Mouse (Mus musculus) heart, embryonic 10.5 days (tissue): ENCODE measurements around the gene Appbp2. TPM values are rescaled to one million over a fixed set of nuclear protein-coding genes. Genes with fewer than 3 reads are reported as not detected.

Source experiments
- DNase-seq: peaks from one replicate; pipeline ENCODE4 v3.0.0-alpha.2; 2017; ENCODE audit warnings: low spot score
- H3K27ac ChIP-seq: fragments of 300-500 bp; sonication (generic); 2 replicates; pipeline ENCODE4 v1.5.1; 2016; ENCODE audit warnings: mild to moderate bottlenecking
- H3K27me3 ChIP-seq: fragments of 300-500 bp; sonication (generic); 2 replicates; pipeline ENCODE4 v1.6.1; 2016; ENCODE audit warnings: mild to moderate bottlenecking; ENCODE audit not compliant: poor library complexity, insufficient read depth, severe bottlenecking
- H3K36me3 ChIP-seq: fragments of 300-500 bp; sonication (generic); 2 replicates; pipeline ENCODE4 v1.6.1; 2016; ENCODE audit warnings: mild to moderate bottlenecking, moderate library complexity
- H3K4me1 ChIP-seq: fragments of 300-500 bp; sonication (generic); 2 replicates; pipeline ENCODE4 v1.6.1; 2016; ENCODE audit warnings: mild to moderate bottlenecking
- H3K4me3 ChIP-seq: fragments of 300-500 bp; sonication (generic); 2 replicates; pipeline ENCODE4 v1.5.1; 2016; ENCODE audit warnings: mild to moderate bottlenecking, moderate library complexity
- H3K9me3 ChIP-seq: fragments of 300-500 bp; sonication (generic); 2 replicates; pipeline ENCODE4 v1.6.1; 2016; ENCODE audit warnings: mild to moderate bottlenecking, moderate library complexity
- WGBS: fragments of 180-500 bp; shearing (Covaris S2); methylation state at CpG from one replicate; pipeline ENCODE4 v1.1.7; 2016; 5-methylcytosine and 5-hydroxymethylcytosine counted together
- polyA plus RNA-seq: library from polyadenylated mRNA; unstranded; fragments of >200 nt; fragmentation: Nextera tagmentation; extraction: Ambion mirVana; gene quantifications from 2 replicates; pipeline ENCODE4 v1.2.1, GENCODE M21; 2016

Gene Appbp2
- polyA plus RNA-seq, 1 experiment from 2014 or later: 46.8 TPM

DNA sequence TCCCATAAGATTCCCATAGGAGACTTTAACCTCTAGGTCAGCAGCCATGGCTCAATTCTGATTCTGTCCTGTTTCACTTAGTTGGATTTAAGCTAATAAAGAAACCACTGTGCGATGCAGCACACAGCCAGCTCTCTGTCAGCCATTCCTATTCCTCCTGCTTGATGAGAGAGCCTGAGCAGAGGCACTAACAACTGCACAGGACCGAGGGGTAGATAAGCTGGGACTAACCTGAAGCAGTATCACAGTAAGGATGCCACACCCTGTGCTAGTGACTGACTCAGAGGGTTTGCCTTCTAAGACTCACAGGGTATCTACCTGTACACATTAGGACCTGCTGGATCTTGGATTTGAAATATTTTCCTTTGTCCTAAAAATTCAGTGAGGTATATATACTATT is 21.7 kb downstream of the Appbp2 start:
- H3K27ac ChIP-seq: no peak overlapping the region
- no peaks in the 10 kb centered on the region for H3K27me3 ChIP-seq
- H3K4me3 ChIP-seq: no peak overlapping the region
- 73% methylated on average over 2 of the region's 2 CpGs for WGBS
- peaks cover 76% of the 10 kb centered on the region for H3K36me3 ChIP-seq
- H3K9me3 ChIP-seq: no peaks in the 10 kb centered on the region
- no peaks in the 10 kb centered on the region for H3K4me1 ChIP-seq
- DNase-seq: no peak

DNA sequence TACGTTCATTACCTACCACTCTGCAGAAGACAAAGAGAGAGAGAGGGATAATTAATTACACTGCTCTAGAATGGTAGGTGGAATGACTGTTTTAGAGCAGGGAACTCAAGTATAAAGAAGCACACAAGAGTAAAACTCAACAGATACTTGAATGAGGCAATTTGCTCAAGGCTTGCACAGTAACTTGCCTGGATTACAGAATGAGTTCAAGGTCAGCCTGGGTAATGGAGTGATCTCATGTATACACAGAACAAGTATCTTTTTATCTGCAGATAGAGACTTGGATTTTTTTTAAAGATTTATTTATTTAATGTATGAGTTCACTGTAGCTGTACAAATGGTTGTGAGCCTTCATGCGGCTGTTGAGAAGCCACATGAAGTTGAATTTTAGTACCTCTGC is 23.8 kb downstream of the Appbp2 start:
- 95% methylated on average over 2 of the region's 2 CpGs for WGBS
- H3K27me3 ChIP-seq: no peaks in the 10 kb centered on the region
- no peaks in the 10 kb centered on the region for H3K9me3 ChIP-seq
- no peak for DNase-seq
- H3K27ac ChIP-seq: no peak overlapping the region
- no peak overlapping the region for H3K4me3 ChIP-seq
- peaks cover 88% of the 10 kb centered on the region for H3K36me3 ChIP-seq
- H3K4me1 ChIP-seq: no peaks in the 10 kb centered on the region

DNA sequence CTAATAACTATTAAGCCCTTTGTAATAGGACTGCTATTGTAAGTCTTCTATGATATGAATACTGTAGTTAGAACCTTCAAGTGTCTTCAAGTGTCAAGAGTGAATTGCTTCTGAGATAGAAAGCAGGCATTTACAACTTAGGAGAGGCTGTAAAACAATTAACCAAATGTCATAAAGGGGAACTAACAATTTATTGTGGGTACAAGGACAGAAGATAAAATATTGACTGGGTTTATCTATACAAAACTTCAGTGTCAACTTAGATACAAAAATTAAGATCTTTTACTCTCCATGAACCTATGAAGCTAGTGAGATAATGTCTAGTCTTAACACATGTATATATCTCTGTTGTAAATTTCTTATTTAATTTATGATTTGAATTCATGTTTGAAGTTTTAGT is 28.7 kb downstream of the Appbp2 start:
- no peak for DNase-seq
- Histone ChIP-seq H3K27ac (no peak overlapping the region), H3K9me3 (no peaks in the 10 kb centered on the region), H3K27me3 (no peaks in the 10 kb centered on the region), H3K36me3 (peaks cover 82% of the 10 kb centered on the region), H3K4me1 (no peaks in the 10 kb centered on the region), H3K4me3 (no peak overlapping the region)

DNA sequence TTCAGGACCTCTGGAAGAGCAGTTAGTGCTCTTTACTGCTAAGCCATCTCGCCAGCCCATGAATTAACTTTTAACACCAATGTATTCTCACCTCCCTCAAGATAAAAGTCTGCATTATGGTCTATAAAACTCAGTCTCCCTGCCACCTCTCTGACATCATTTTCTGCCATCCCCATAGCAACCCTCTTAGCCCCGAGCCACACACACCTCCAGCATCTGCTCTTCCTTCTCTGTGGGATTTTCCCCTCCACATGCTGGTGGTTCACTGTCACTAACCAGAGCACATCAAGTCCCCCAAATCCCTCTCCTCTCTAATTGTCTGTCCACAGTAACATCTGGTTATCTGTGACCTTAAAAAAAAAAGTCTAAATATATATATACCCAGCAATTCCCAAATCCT is 36.0 kb downstream of the Appbp2 start:
- 91% methylated on average over 2 of the region's 2 CpGs for whole genome bisulfite sequencing

GRCm38 (mm10) chr11:85196046-85196445 is 38.9 kb downstream of the Appbp2 start:
- H3K36me3 ChIP-seq: peaks cover 96% of the 10 kb centered on the region
- 88% methylated on average over 9 of the region's 9 CpGs for WGBS
- H3K4me1 ChIP-seq: no peaks in the 10 kb centered on the region
- no peak for DNase-seq
- no peak overlapping the region for H3K27ac ChIP-seq
- H3K27me3 ChIP-seq: no peaks in the 10 kb centered on the region
- H3K9me3 ChIP-seq: no peaks in the 10 kb centered on the region
- no peak overlapping the region for H3K4me3 ChIP-seq

More for the DNA sequence above, 36.0 kb downstream of the Appbp2 start:
- Histone ChIP-seq H3K4me3 (no peak overlapping the region), H3K9me3 (no peaks in the 10 kb centered on the region), H3K27ac (no peak overlapping the region), H3K4me1 (no peaks in the 10 kb centered on the region), H3K27me3 (no peaks in the 10 kb centered on the region), H3K36me3 (peaks cover 98% of the 10 kb centered on the region)
- no peak for DNase-seq

DNA sequence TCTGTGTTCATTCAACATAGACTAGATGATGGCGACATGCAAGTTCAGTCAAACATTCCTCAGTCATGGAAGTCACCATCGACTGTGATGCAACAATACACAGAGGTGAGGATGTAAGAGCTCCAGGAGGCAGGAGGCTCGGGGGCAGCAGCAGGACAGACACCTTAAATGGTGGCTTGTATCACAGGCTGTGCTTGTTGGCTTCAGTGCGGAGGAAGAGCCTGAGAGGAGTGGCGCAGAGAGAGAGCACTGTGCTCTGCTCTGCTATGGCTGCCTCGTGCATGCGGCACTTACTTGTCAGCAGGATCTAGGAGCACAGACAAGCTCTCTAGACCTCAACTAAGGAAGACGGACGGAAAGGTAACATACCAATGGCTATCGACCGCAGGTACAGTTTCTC is 40.7 kb downstream of the Appbp2 start:
- Histone ChIP-seq H3K36me3 (peaks cover 96% of the 10 kb centered on the region), H3K9me3 (no peaks in the 10 kb centered on the region), H3K27ac (no peak overlapping the region), H3K4me1 (no peaks in the 10 kb centered on the region), H3K27me3 (no peaks in the 10 kb centered on the region), H3K4me3 (no peak overlapping the region)
- DNase-seq: no peak
- 89% methylated on average over 11 of the region's 11 CpGs for WGBS

- DNase-seq: no peak
- H3K9me3 ChIP-seq: no peaks in the 10 kb centered on the region
- H3K4me3 ChIP-seq: no peak overlapping the region
- no peaks in the 10 kb centered on the region for H3K27me3 ChIP-seq
- H3K4me1 ChIP-seq: no peaks in the 10 kb centered on the region
- H3K27ac ChIP-seq: no peak overlapping the region
- WGBS: 92% methylated on average over 12 of the region's 12 CpGs
- peaks cover 73% of the 10 kb centered on the region for H3K36me3 ChIP-seq
Measured at GRCm38 (mm10) chr11:85190741-85191140, 44.2 kb downstream of the Appbp2 start.

- peaks cover 56% of the 10 kb centered on the region for H3K36me3 ChIP-seq
Measured at GRCm38 (mm10) chr11:85189110-85189509, 45.8 kb downstream of the Appbp2 start.

GRCm38 (mm10) chr11:85184839-85185238 is 50.1 kb downstream of the Appbp2 start:
- H3K9me3 ChIP-seq: no peaks in the 10 kb centered on the region
- H3K27me3 ChIP-seq: no peaks in the 10 kb centered on the region
- 88% methylated on average over 6 of the region's 6 CpGs for WGBS
- peaks cover 16% of the 10 kb centered on the region for H3K36me3 ChIP-seq
- H3K27ac ChIP-seq: no peak overlapping the region
- no peak overlapping the region for H3K4me3 ChIP-seq
- peaks cover 4% of the 10 kb centered on the region; the same call in 1 of the 2 replicates for H3K4me1 ChIP-seq
- no peak for DNase-seq

More at GRCm38 (mm10) chr11:85189110-85189509, 45.8 kb downstream of the Appbp2 start:
- H3K27me3 ChIP-seq: no peaks in the 10 kb centered on the region
- no peaks in the 10 kb centered on the region for H3K9me3 ChIP-seq
- H3K4me1 ChIP-seq: no peaks in the 10 kb centered on the region
- DNase-seq: no peak
- no peak overlapping the region for H3K27ac ChIP-seq
- no peak overlapping the region for H3K4me3 ChIP-seq
- 86% methylated on average over 4 of the region's 4 CpGs for WGBS

GRCm38 (mm10) chr11:85184082-85184481 is 50.8 kb downstream of the Appbp2 start:
- H3K9me3 ChIP-seq: no peaks in the 10 kb centered on the region
- H3K27ac ChIP-seq: no peak overlapping the region
- DNase-seq: no peak
- H3K36me3 ChIP-seq: peaks cover 9% of the 10 kb centered on the region
- 64% methylated on average over 5 of the region's 5 CpGs for whole genome bisulfite sequencing
- H3K4me1 ChIP-seq: peaks cover 4% of the 10 kb centered on the region; the same call in 1 of the 2 replicates
- no peaks in the 10 kb centered on the region for H3K27me3 ChIP-seq
- no peak overlapping the region for H3K4me3 ChIP-seq

GRCm38 (mm10) chr11:85183284-85183779 is 51.6 kb downstream of the Appbp2 start:
- Histone ChIP-seq H3K4me3 (peak overlapping the region; percentile 56), H3K4me1 (peaks cover 4% of the 10 kb centered on the region; the same call in 1 of the 2 replicates), H3K36me3 (peaks cover 2% of the 10 kb centered on the region; the same call in 1 of the 2 replicates), H3K27ac (peak overlapping the region; percentile 60; the same call in 1 of the 2 replicates), H3K27me3 (peaks cover 1% of the 10 kb centered on the region; the same call in 1 of the 2 replicates), H3K9me3 (no peaks in the 10 kb centered on the region)
- no peak for DNase-seq
- 27% methylated on average over 13 of the region's 13 CpGs for WGBS

DNA sequence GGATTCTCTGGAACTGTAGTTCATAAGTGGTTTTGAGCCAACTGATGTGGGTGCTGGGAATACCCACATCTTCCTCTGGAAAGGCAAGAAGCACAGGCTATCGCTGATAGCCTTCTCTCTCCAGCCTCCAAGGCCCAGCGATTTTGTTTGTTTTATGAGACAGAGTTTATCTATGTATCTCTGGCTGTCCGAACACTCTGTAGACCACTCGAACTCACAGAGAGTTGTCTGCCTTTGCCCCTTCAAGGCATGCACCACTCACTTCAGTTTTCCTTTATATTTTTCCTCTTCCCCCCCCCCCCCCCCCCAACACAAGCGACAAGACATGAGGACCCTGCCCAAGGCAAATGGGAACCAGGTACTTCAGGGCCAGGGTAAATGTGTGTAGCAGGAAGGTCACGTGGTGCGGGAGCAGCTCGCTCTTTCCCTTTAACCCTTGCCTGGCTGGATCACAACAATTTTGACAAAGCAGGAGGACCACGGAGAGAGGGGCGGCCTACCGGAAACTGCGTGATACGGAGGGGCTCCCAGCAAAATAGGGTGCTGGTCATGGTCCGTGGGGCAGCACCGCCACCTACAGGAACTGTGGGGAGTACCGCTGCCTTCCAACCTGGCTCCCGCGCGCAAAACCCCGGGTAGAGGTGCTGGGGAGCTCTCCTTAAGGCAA is 52.2 kb downstream of the Appbp2 start:
- Histone ChIP-seq H3K27me3 (peaks cover 4% of the 10 kb centered on the region; the same call in 1 of the 2 replicates), H3K36me3 (no peaks in the 10 kb centered on the region), H3K4me3 (peak overlapping the region; percentile 56), H3K9me3 (no peaks in the 10 kb centered on the region), H3K27ac (peak overlapping the region; percentile 60), H3K4me1 (peaks cover 4% of the 10 kb centered on the region; the same call in 1 of the 2 replicates)
- DNase-seq: peak; percentile 92
- 3% methylated on average over 20 of the region's 20 CpGs for WGBS

DNA sequence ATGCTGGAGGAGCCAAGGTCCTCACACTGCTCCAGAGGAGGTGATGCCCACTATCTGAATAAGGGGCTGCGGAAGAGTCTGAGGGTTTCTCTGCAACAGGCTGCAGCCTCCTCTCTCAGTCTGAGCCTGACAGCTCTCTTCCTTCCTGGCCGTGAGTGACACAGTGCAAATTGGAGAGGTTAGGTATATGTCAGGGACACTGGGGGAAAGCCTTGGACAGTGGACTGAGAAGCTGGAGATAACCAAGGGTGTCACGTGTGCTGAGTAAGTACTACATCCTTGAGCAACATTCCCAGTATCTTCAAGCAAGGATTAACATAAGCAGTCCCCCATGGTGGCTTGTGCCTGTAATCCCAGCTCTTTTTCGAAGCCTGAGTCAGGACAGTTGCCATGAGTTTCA is 56.5 kb downstream of the Appbp2 start:
- Histone ChIP-seq H3K36me3 (no peaks in the 10 kb centered on the region), H3K27me3 (peaks cover 4% of the 10 kb centered on the region; the same call in 1 of the 2 replicates), H3K27ac (no peak overlapping the region), H3K4me1 (peaks cover 3% of the 10 kb centered on the region; the same call in 1 of the 2 replicates), H3K9me3 (no peaks in the 10 kb centered on the region), H3K4me3 (no peak overlapping the region)
- 75% methylated on average over 4 of the region's 4 CpGs for WGBS
- DNase-seq: peak; percentile 65
